Mouse (Mus musculus): Measurements from ENCODE around the gene Mta2. TPM values are rescaled to one million over a fixed set of nuclear protein-coding genes. Genes with fewer than 3 reads are reported as not detected.

Gene Mta2
- total and polyA plus RNA-seq, 2 experiments from 2014 or later, result 64.3 to 77.9 TPM

DNA sequence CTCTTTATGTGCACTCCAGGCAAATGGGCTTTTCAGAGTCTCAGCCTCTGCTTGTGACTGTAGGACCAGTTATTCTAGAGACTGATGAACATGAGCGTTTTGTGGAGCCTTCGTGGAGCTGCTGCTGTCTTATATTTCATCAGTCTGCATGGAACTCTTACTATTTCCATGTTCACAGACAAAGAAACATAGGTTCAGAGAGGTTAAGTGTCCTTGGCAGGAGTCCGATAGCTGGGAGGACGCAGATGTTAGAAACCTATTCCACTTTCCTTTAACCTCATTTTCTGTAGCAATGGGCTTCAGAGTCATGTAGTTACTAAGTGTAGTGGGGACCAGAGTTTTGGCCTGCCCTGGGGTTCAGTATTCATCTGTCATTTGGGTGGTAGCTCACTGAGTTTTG is 57.5 kb downstream of the Mta2 start:
- Histone ChIP-seq H3K4me1 (ENCODE audit: insufficient read depth, low read length) (no peaks in the 10 kb centered on the region), H3K36me3 (ENCODE audit: insufficient read depth, low read length) (no peaks in the 10 kb centered on the region), H3K27ac (ENCODE audit: low read depth, low read length) (no peak overlapping the region), H3K9ac (replicated peaks; ENCODE audit: low read length, poor library complexity, severe bottlenecking) (no peak overlapping the region), H3K4me3 (ENCODE audit: low read depth, low read length) (no peak overlapping the region), H3K4me2 (ENCODE audit: low read depth, low read length, poor library complexity, severe bottlenecking) (no peak overlapping the region), H3K27me3 (ENCODE audit: insufficient read depth, low read length) (no peaks in the 10 kb centered on the region), H3K9me3 (ENCODE audit: low read length) (no peaks in the 10 kb centered on the region)
- ATAC-seq (ENCODE audit: low FRiP score) (no peak), DNase-seq (ENCODE audit: low spot score) (no peak)
- 92% methylated on average over 4 of the region's 4 CpGs for WGBS
- TF ChIP-seq CTCF (IDR thresholded peaks at IDR 0.05), result no peak

Other genes with a start within 250 kb of the Mta2 start
Only the 30 nearest of the 32 such genes appear.
- not detected in 2 replicates for gene 1700092M07Rik, start 201.2 kb upstream of the Mta2 start, total RNA-seq (2014; rRNA removed)
- gene 1700092M07Rik, start 201.2 kb upstream of the Mta2 start, polyA plus RNA-seq (2015; fragmentation: Nextera tagmentation; extraction: Ambion mirVana), result 0.64 TPM in 1 of 2 replicates, not detected in the other
- gene Stx5a, start 200.5 kb upstream of the Mta2 start, total RNA-seq (2014; rRNA removed), result 112 and 147 TPM in 2 replicates
- 104 and 106 TPM in 2 replicates for gene Stx5a, start 200.5 kb upstream of the Mta2 start, polyA plus RNA-seq (2015; fragmentation: Nextera tagmentation; extraction: Ambion mirVana)
- gene Nxf1, start 184.8 kb upstream of the Mta2 start, total RNA-seq (2014; rRNA removed), result 67.4 and 75.6 TPM in 2 replicates
- gene Nxf1, start 184.8 kb upstream of the Mta2 start, polyA plus RNA-seq (2015; fragmentation: Nextera tagmentation; extraction: Ambion mirVana), result 90.0 and 92.8 TPM in 2 replicates
- gene Tmem223, start 170.9 kb upstream of the Mta2 start, total RNA-seq (2014; rRNA removed), result 210 and 320 TPM in 2 replicates
- gene Tmem223, start 170.9 kb upstream of the Mta2 start, polyA plus RNA-seq (2015; fragmentation: Nextera tagmentation; extraction: Ambion mirVana), result 202 and 230 TPM in 2 replicates
- gene Tmem179b, start 167.4 kb upstream of the Mta2 start, total RNA-seq (2014; rRNA removed), result 20.4 and 27.3 TPM in 2 replicates
- gene Tmem179b, start 167.4 kb upstream of the Mta2 start, polyA plus RNA-seq (2015; fragmentation: Nextera tagmentation; extraction: Ambion mirVana), result 19.1 and 21.1 TPM in 2 replicates
- gene Taf6l, start 155.5 kb upstream of the Mta2 start, total RNA-seq (2014; rRNA removed), result 32.5 and 38.7 TPM in 2 replicates
- 25.2 and 26.4 TPM in 2 replicates for gene Taf6l, start 155.5 kb upstream of the Mta2 start, polyA plus RNA-seq (2015; fragmentation: Nextera tagmentation; extraction: Ambion mirVana)
- 67.2 and 67.5 TPM in 2 replicates for gene Polr2g, start 143.3 kb upstream of the Mta2 start, total RNA-seq (2014; rRNA removed)
- gene Polr2g, start 143.3 kb upstream of the Mta2 start, polyA plus RNA-seq (2015; fragmentation: Nextera tagmentation; extraction: Ambion mirVana), result 163 and 171 TPM in 2 replicates
- 6.0 and 6.2 TPM in 2 replicates for gene Zbtb3, start 139.3 kb upstream of the Mta2 start, total RNA-seq (2014; rRNA removed)
- gene Zbtb3, start 139.3 kb upstream of the Mta2 start, polyA plus RNA-seq (2015; fragmentation: Nextera tagmentation; extraction: Ambion mirVana), result 3.2 and 4.5 TPM in 2 replicates
- gene Ttc9c, start 122.5 kb upstream of the Mta2 start, total RNA-seq (2014; rRNA removed), result 63.0 and 63.8 TPM in 2 replicates
- 38.8 and 45.3 TPM in 2 replicates for gene Ttc9c, start 122.5 kb upstream of the Mta2 start, polyA plus RNA-seq (2015; fragmentation: Nextera tagmentation; extraction: Ambion mirVana)
- gene Hnrnpul2, start 121.9 kb upstream of the Mta2 start, total RNA-seq (2014; rRNA removed), result 25.9 and 36.2 TPM in 2 replicates
- gene Hnrnpul2, start 121.9 kb upstream of the Mta2 start, polyA plus RNA-seq (2015; fragmentation: Nextera tagmentation; extraction: Ambion mirVana), result 4.6 and 5.5 TPM in 2 replicates
- gene AC129217.1, start 112.1 kb upstream of the Mta2 start, total RNA-seq (2014; rRNA removed), result 5.6 and 12.7 TPM in 2 replicates
- gene AC129217.1, start 112.1 kb upstream of the Mta2 start, polyA plus RNA-seq (2015; fragmentation: Nextera tagmentation; extraction: Ambion mirVana), result not detected in 2 replicates
- 112 and 121 TPM in 2 replicates for gene Bscl2, start 104.4 kb upstream of the Mta2 start, total RNA-seq (2014; rRNA removed)
- 101 and 108 TPM in 2 replicates for gene Bscl2, start 104.4 kb upstream of the Mta2 start, polyA plus RNA-seq (2015; fragmentation: Nextera tagmentation; extraction: Ambion mirVana)
- 103 and 119 TPM in 2 replicates for gene Gng3, start 102.7 kb upstream of the Mta2 start, total RNA-seq (2014; rRNA removed)
- 746 and 809 TPM in 2 replicates for gene Gng3, start 102.7 kb upstream of the Mta2 start, polyA plus RNA-seq (2015; fragmentation: Nextera tagmentation; extraction: Ambion mirVana)
- gene Lrrn4cl, start 91.1 kb upstream of the Mta2 start, total RNA-seq (2014; rRNA removed), result 2.7 and 3.5 TPM in 2 replicates
- 2.0 and 2.1 TPM in 2 replicates for gene Lrrn4cl, start 91.1 kb upstream of the Mta2 start, polyA plus RNA-seq (2015; fragmentation: Nextera tagmentation; extraction: Ambion mirVana)
- gene Ubxn1, start 70.4 kb upstream of the Mta2 start, total RNA-seq (2014; rRNA removed), result 73.5 and 73.8 TPM in 2 replicates
- 142 and 143 TPM in 2 replicates for gene Ubxn1, start 70.4 kb upstream of the Mta2 start, polyA plus RNA-seq (2015; fragmentation: Nextera tagmentation; extraction: Ambion mirVana)
- 22.6 and 26.5 TPM in 2 replicates for gene Uqcc3, start 61.0 kb upstream of the Mta2 start, total RNA-seq (2014; rRNA removed)
- 64.2 and 65.0 TPM in 2 replicates for gene Uqcc3, start 61.0 kb upstream of the Mta2 start, polyA plus RNA-seq (2015; fragmentation: Nextera tagmentation; extraction: Ambion mirVana)
- gene Lbhd1, start 58.1 kb upstream of the Mta2 start, total RNA-seq (2014; rRNA removed), result 4.2 and 6.6 TPM in 2 replicates
- 17.7 and 20.6 TPM in 2 replicates for gene Lbhd1, start 58.1 kb upstream of the Mta2 start, polyA plus RNA-seq (2015; fragmentation: Nextera tagmentation; extraction: Ambion mirVana)
- not detected in 2 replicates for gene Gm49403, start 57.9 kb upstream of the Mta2 start, total RNA-seq (2014; rRNA removed)
- gene Gm49403, start 57.9 kb upstream of the Mta2 start, polyA plus RNA-seq (2015; fragmentation: Nextera tagmentation; extraction: Ambion mirVana), result not detected in 2 replicates
- gene 1810009A15Rik, start 53.0 kb upstream of the Mta2 start, total RNA-seq (2014; rRNA removed), result 17.8 and 23.7 TPM in 2 replicates
- gene 1810009A15Rik, start 53.0 kb upstream of the Mta2 start, polyA plus RNA-seq (2015; fragmentation: Nextera tagmentation; extraction: Ambion mirVana), result 29.2 and 32.9 TPM in 2 replicates
- gene Gm49416, start 52.9 kb upstream of the Mta2 start, total RNA-seq (2014; rRNA removed), result 3.8 TPM in 1 of 2 replicates, not detected in the other
- not detected in 2 replicates for gene Gm49416, start 52.9 kb upstream of the Mta2 start, polyA plus RNA-seq (2015; fragmentation: Nextera tagmentation; extraction: Ambion mirVana)
- gene Ints5, start 48.9 kb upstream of the Mta2 start, total RNA-seq (2014; rRNA removed), result 30.3 and 37.8 TPM in 2 replicates
- gene Ints5, start 48.9 kb upstream of the Mta2 start, polyA plus RNA-seq (2015; fragmentation: Nextera tagmentation; extraction: Ambion mirVana), result 20.2 and 21.8 TPM in 2 replicates
- gene Ganab, start 43.8 kb upstream of the Mta2 start, total RNA-seq (2014; rRNA removed), result 86.9 and 88.5 TPM in 2 replicates
- gene Ganab, start 43.8 kb upstream of the Mta2 start, polyA plus RNA-seq (2015; fragmentation: Nextera tagmentation; extraction: Ambion mirVana), result 49.4 and 49.8 TPM in 2 replicates
- 111 TPM in 2 replicates for gene B3gat3, start 21.5 kb upstream of the Mta2 start, total RNA-seq (2014; rRNA removed)
- 95.5 and 99.7 TPM in 2 replicates for gene B3gat3, start 21.5 kb upstream of the Mta2 start, polyA plus RNA-seq (2015; fragmentation: Nextera tagmentation; extraction: Ambion mirVana)
- gene Rom1, start 12.5 kb upstream of the Mta2 start, total RNA-seq (2014; rRNA removed), result 3.0 and 6.3 TPM in 2 replicates
- gene Rom1, start 12.5 kb upstream of the Mta2 start, polyA plus RNA-seq (2015; fragmentation: Nextera tagmentation; extraction: Ambion mirVana), result 2.7 and 3.5 TPM in 2 replicates
- gene Eml3, start 12.3 kb upstream of the Mta2 start, total RNA-seq (2014; rRNA removed), result 6.3 and 9.3 TPM in 2 replicates
- gene Eml3, start 12.3 kb upstream of the Mta2 start, polyA plus RNA-seq (2015; fragmentation: Nextera tagmentation; extraction: Ambion mirVana), result 8.7 and 9.0 TPM in 2 replicates
- gene Tut1, start 12.0 kb downstream of the Mta2 start, total RNA-seq (2014; rRNA removed), result 18.1 and 19.0 TPM in 2 replicates
- 15.1 and 18.4 TPM in 2 replicates for gene Tut1, start 12.0 kb downstream of the Mta2 start, polyA plus RNA-seq (2015; fragmentation: Nextera tagmentation; extraction: Ambion mirVana)
- 496 and 583 TPM in 2 replicates for gene Eef1g, start 25.2 kb downstream of the Mta2 start, total RNA-seq (2014; rRNA removed)
- gene Eef1g, start 25.2 kb downstream of the Mta2 start, polyA plus RNA-seq (2015; fragmentation: Nextera tagmentation; extraction: Ambion mirVana), result 258 and 265 TPM in 2 replicates
- gene Ahnak, start 47.4 kb downstream of the Mta2 start, total RNA-seq (2014; rRNA removed), result 13.0 and 19.2 TPM in 2 replicates
- 4.4 and 5.7 TPM in 2 replicates for gene Ahnak, start 47.4 kb downstream of the Mta2 start, polyA plus RNA-seq (2015; fragmentation: Nextera tagmentation; extraction: Ambion mirVana)
- gene Scgb1a1, start 146.1 kb downstream of the Mta2 start, total RNA-seq (2014; rRNA removed), result not detected in 2 replicates
- gene Scgb1a1, start 146.1 kb downstream of the Mta2 start, polyA plus RNA-seq (2015; fragmentation: Nextera tagmentation; extraction: Ambion mirVana), result not detected in 2 replicates
- 30.3 and 33.4 TPM in 2 replicates for gene Asrgl1, start 193.8 kb downstream of the Mta2 start, total RNA-seq (2014; rRNA removed)
- 45.4 and 46.9 TPM in 2 replicates for gene Asrgl1, start 193.8 kb downstream of the Mta2 start, polyA plus RNA-seq (2015; fragmentation: Nextera tagmentation; extraction: Ambion mirVana)